Mouse (Mus musculus): Measurements from ENCODE around the gene Tbc1d22a. TPM values are rescaled to one million over a fixed set of nuclear protein-coding genes. Genes with fewer than 3 reads are reported as not detected.
"Not testable (repeated sequence)": the region's sequence is repeated elsewhere in the genome, so short reads cannot be mapped to it uniquely, and the experiment has no call there.

The Tbc1d22a gene
- polyA plus RNA-seq, 1 experiment: 48.1 TPM

DNA sequence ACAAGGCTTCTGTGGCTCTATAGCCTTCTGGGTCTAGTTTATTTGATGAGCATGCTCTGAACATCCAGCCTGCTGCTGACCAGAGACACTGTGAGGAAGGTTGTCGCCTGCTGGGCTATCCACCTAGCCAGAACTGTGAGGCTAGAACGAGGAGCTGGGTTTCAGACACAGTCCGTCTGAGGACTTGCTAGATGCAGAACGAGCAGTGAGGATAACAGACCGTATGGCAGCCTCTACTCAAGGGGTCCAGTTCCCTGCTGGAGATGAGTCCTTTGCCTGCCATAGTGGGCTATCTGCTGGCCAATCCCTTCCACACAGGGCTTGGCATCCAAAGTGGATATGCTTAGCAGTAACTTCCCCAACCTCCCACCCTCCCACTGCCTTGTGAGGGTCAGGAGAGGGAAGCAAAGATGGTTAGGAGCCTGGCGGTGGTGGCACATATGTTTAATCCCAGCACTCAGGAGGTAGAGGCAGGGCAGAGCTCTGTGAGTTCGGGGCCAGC is 10.9 kb upstream of the Tbc1d22a start:
- no peak for DNase-seq (ENCODE audit: low read depth)

- DNase-seq (ENCODE audit: low read depth): no peak
Measured at GRCm38 (mm10) chr15:86203942-86204561, 10.2 kb upstream of the Tbc1d22a start.

DNA sequence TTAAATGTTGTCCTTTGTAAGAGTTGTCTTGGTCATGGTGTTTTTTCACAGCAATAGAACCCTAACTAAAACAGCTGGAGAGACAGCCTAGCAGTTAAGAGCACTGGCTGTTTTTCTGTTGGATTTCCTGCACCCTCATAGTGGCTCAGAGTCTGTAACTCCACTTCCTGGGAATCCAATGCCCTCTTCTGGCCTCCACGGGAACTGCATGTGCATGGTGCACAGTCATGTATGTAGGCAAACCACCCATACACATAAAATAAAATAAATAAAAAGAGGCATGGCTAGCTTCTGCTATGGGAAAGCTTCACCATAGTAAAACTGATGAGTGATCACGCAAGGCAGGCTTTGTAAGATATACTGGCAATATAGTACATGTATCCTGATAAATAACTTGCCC is 9.0 kb upstream of the Tbc1d22a start:
- no peak for DNase-seq (ENCODE audit: low read depth)

DNA sequence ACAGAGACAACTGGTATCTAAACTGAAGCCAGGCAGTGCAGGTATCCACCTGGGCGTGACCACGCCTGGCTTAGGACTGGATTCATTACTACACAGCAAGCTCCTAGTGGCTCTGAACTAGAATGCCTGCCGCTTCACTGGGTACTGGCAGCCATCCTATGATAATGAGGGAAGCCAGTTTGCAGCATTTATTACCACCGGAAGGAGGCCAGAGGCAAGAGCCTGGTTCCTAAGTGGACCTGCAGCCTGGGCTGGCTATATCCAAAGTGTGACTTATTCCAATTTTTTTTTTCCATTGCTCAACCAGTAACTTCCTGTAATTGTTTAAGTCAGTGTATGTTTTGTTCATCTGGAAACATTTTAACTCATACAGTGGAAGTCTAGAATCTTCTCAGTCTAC is 7.9 kb upstream of the Tbc1d22a start:
- DNase-seq (ENCODE audit: low read depth): peak; percentile 46

DNA sequence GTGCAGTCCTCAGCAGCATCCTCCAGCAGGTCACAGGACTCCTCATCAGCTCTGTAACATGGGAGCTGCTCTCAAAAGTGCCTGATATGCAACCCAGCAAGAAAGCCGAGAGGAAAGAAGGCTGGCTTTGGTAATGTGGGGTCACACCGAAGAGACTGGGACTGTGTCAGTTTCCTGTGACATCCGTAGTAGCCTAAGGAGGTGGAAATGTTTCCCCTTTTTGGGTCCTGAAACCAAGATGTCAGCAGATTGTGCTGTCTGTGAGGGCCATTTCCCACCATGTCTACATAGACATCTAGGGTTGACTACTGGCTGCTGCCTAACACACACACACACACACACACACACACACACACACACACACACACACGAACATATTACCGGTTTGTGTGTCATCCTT is 2.1 kb upstream of the Tbc1d22a start:
- not testable (repeated sequence) for DNase-seq (ENCODE audit: low read depth)

DNA sequence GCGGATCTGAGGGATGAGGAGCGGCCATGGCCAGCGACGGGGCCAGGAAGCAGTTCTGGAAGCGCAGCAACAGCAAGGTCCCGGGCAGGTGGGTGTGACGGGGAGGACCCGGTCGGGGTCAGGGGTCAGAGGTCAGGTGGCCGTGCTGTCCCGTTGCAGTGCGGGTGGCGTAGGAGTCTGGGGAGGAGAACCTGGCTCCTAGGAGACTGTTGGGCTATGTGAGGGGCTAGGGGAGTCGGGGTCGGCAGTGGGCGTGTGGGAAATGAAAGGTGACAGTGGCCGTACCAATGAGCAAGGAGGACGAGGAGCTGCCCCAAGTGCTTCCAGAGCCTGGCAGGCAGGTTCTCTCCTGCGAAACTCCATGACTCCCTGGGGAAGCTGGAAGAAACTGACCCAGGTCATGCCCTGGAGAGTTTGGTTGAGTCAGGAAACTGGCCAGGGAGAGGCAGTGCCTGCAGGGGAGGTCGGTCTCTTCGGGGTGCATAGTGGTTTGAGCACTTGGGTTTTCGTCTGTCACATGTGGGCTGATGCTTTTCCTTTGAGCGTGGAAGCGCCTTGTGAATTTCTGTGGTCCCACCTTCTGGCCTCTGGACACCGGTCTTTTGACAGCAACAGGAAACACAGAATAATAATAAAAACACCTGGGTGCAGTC is 416 bp downstream of the Tbc1d22a start:
- no peak for DNase-seq (ENCODE audit: low read depth)

DNA sequence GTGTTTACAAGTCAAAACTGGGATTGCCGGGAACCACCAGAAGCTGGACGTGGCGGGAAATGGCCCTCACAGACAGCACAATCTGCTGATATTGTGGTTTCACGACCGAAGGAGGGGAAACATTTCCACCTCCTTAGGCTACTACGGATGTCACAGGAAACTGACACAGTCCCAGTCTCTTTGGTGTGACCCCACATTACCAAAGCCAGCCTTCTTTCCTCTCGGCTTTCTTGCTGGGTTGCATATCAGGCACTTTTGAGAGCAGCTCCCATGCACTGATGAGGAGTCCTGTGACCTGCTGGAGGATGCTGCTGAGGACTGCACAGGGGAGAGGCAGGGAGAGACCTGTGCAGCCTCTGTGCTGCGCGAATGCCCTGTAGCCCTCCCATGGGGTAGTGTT is 2.4 kb downstream of the Tbc1d22a start:
- not testable (repeated sequence) for DNase-seq (ENCODE audit: low read depth)

DNA sequence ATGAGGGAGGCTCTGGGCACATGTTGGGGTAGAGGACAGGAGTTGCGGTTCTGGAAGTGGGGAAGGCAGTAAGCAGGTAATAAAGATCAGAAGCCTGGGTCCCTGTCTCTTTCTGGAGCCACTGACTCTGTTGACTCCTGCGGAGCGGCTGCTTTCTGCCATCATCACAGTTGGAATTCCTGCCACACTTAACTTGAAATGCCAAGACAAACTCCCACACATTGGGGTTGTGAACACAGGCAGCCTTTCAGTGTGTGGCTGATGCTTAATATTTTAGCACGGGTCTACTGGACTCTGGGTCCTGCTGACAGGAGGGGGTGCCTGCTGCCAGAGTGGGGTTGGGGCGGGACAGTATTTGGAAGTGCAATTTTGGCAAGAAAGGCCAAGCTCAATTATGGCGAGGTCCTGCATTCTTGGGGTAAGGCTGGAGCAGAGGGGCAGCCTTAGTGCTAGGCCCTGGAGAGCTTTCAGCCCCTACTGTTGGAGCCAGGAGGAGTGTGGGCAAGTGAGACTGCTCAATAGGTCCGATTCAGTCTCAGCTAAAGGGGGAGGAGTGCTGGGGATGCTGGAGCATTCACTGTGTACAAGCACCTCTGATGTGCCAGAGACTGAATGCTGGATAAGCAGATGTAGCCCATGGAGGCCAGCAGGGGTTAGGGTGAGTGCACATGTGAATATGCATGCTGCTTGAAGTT is 5.4 kb downstream of the Tbc1d22a start:
- no peak for DNase-seq (ENCODE audit: low read depth)

DNA sequence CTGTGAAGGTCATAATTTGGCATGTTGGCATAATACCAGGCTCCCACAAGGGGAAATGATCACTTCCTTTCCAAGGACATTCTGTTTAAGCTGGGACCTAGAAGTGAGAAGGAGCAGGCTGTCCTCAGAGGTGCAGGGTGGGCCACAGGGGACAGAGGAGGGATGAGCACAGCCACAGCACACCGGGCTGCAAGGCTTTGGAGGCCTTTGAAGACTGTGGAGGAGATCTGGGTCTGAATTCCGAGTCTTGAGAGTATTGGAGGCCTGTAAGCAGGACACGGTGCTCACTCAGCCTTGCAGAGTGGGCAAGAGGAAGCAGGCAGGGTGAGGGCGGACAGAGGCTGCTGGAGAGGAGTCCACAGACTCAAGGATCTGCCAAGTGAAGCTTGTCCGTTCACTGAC is 6.0 kb downstream of the Tbc1d22a start:
- no peak for DNase-seq (ENCODE audit: low read depth)

DNA sequence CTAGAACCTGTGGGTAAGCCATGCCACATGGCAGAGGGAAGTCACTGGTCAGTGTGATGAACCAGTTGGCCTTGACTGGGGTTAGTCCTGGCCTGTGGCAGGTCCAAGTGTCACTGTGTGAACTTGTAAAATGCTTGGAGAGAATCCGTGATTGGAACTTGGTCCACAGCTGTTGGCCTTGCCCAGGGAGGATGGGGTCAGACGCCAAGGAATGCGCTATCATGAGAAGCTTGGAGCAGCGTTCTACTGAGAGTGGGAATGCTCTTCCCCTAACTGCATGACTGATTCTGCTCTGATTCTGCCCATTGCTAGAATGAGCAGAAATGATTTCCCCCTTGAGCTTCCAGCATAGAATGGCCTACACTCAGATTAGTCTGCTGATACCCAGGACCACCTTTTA is 6.5 kb downstream of the Tbc1d22a start:
- DNase-seq (ENCODE audit: low read depth): no peak

- no peak for DNase-seq (ENCODE audit: low read depth)
Measured at GRCm38 (mm10) chr15:86221369-86221768, 7.1 kb downstream of the Tbc1d22a start.

DNA sequence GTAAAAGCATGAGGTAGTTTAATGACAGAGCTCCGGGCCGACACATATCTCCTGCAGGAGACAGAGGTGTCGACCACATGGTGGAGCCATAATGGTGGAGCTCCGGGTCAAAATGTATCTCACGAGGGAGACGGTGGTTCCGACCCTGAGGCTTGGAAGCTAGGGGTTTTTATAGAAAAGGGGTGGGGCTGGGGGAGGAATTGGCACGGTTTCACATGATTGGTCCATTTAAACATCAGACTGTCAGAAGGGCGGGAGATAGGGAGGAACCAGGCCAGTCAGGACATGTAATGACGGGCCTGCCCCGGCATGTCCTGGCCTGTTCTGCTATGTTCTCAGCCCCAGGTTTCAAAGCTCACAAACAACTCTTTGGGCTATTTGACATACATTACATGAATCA is 7.6 kb downstream of the Tbc1d22a start:
- not testable (repeated sequence) for DNase-seq (ENCODE audit: low read depth)

DNA sequence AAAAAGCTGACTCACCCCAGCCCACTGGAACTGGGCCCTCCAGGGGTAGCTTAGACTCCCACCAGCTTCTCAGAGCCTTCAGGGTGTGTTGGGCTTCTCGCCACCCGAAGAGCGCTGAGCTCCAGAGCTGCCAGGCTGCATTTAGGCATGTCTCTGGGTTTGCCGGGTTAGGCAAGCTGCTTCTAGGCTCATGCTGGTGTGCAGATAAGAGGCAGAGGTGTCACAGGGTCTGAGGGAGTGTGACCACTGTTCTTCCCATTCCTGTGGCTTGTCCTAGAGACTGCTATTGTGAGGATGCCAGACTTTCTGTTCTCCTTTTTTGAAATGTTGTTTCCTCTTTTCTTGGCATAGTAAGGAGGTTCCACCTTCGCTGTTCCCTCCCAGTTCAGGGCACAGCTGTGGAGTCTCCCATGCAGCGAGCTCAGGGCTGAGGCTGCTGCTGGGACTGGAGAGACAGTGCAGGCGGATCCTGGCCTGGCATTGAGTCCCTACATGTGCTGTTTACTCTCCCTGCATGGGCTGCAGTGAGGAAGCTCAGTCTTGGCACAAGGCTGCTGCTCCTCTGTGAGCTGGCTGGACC is 10.8 kb downstream of the Tbc1d22a start:
- DNase-seq (ENCODE audit: low read depth): no peak

GRCm38 (mm10) chr15:86226221-86226620 is 12.0 kb downstream of the Tbc1d22a start:
- DNase-seq (ENCODE audit: low read depth): peak; percentile 87

DNA sequence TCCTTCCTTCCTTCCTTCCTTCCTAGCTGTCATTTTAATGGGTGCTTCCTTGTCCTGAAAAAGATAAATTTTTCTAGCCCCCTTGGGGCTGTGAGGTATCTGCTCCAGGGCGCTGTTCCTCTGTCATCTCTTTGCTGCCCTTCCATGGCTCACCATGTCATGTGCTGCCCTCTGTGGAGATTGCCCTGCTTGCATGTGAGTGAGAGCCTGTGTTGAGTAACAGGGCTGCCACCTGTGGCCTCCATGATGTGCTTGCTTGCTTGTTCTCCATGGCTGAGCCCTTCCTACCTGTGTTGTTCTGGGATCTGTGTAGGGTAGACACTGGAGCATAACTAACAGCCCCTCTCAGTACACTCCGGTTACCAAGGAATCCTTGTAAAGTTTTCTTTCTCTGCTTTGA is 12.7 kb downstream of the Tbc1d22a start:
- no peak for DNase-seq (ENCODE audit: low read depth)

DNA sequence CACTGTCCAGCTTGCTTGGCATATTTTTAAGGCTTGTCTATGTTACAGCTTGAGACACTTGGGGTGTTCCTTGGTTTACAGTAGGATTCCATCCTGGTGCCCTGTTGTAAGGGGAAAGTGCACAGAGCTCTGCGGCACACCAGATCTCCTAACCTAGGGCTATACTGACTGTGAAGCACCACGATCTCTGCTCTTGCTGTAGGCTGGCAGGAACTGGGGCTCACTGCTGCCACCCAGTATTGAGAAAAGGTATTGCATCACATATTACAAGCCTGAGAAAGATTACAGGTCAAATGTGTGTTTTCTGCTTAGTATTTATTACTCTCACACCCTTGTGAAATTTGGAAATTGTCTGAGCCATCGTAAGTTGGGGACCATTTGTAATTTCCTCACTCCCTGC is 13.9 kb downstream of the Tbc1d22a start:
- DNase-seq (ENCODE audit: low read depth): no peak

DNA sequence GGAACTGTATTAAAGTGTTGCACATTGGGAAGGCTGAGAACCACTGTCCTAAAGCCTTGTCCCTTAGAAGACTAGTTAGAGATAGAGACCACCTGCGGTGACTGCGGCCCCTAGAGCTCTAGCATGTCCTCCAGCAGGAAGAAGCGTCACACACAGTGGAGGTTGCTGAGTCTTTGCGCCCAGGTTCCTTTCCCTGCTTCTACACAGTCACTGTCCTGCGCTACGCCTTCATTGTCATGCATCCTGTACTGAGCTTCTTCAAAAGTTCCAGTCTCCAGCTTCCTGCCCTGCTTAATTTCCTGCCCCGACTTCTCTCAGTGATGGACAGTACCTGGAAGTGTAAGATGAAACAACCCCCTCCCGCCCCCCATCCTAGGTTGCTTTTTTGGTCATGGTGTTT is 14.8 kb downstream of the Tbc1d22a start:
- no peak for DNase-seq (ENCODE audit: low read depth)

- DNase-seq (ENCODE audit: low read depth): no peak
Measured at GRCm38 (mm10) chr15:86229623-86230022, 15.4 kb downstream of the Tbc1d22a start.

- no peak for DNase-seq (ENCODE audit: low read depth)
Measured at GRCm38 (mm10) chr15:86231170-86231569, 16.9 kb downstream of the Tbc1d22a start.

GRCm38 (mm10) chr15:86231831-86232512 is 17.7 kb downstream of the Tbc1d22a start:
- DNase-seq (ENCODE audit: low read depth): no peak

DNA sequence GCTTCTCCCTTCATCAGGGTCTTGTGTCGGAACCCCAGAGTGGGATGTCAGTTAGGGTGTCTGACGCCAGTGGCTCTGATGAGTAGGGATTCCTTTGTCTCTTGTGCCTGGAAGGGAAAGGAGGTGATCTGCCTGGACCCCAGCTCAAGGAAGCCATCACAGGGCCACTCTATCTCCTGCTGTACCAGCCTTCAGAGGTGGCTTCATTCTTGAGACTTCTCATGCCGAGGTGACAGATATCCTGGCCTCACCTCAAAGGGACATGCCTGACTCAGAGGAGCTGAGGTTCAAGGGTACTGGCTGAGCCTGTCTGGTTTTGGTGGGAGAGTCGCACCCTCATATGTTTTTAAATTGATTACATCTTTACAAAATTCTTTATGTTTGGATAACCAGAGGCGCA is 19.7 kb downstream of the Tbc1d22a start:
- no peak for DNase-seq (ENCODE audit: low read depth)
